Mouse (Mus musculus) testis, adult 2 months (tissue): ENCODE data around the gene Chn2.

Source experiments
- CTCF ChIP-seq: fragments of 200-500 bp; IDR thresholded peaks from 2 replicates; pipeline ENCODE4 v1.5.1; 2012; ENCODE audit warnings: low read depth, mild to moderate bottlenecking, inconsistent platforms, low read length, moderate library complexity; ENCODE audit not compliant: control insufficient read depth, insufficient read depth, insufficient replicate concordance
- POLR2A ChIP-seq: fragments of 200-500 bp; IDR thresholded peaks from 2 replicates; pipeline ENCODE4 v1.6.1; 2012; ENCODE audit warnings: low read depth, mild to moderate bottlenecking, inconsistent platforms, low read length, moderate library complexity; ENCODE audit not compliant: control insufficient read depth

DNA sequence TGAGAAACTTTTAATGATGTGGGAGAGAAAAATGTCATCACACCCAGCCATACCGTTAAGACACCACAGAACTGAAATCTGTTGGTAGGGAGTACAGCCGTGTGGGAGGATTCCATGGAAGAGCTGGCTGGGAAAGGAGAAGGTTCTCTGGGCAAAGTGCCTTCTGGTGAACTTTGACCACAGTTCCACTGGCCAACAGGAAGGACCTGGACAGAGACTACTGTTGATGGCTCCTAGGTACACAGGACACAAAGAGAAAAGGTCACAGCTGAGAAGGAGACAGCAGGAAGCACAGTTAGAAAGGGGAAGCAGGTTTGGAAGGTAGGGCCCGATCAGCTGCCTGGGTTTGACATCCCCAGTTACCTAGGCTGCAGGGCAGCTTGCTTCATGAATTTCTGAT, 3.8 kb upstream of the Chn2 start:
- TF ChIP-seq POLR2A (no peak), CTCF (no peak)
